Mouse (Mus musculus) heart, adult 8-10 months (tissue): ENCODE results near the gene Igsf3. TPM values are rescaled to one million over a fixed set of nuclear protein-coding genes. Genes with fewer than 3 reads are reported as not detected.
A peak's percentile ranks its signal among the peaks of the same experiment; 100 is the strongest.

Experiments used
- DNase-seq: peaks from one replicate; pipeline ENCODE4 v3.0.0; 2022; ENCODE audit warnings: low spot score
- total RNA-seq, 4 experiments: library from RNA; stranded (reverse); gene quantifications; 2 replicates each; pipeline ENCODE4 v1.2.4; 2022

Gene Igsf3
- total RNA-seq, 4 experiments from 2014 or later: 10.1 to 12.3 (median 12.0) TPM

- no peak for DNase-seq
Measured at GRCm38 (mm10) chr3:101444437-101444836, 67.6 kb downstream of the Igsf3 start.

- no peak for DNase-seq
Measured at GRCm38 (mm10) chr3:101447239-101447638, 70.4 kb downstream of the Igsf3 start.

GRCm38 (mm10) chr3:101448765-101449164 lies 71.9 kb downstream of the Igsf3 start:
- DNase-seq: no peak

- no peak for DNase-seq
Measured at GRCm38 (mm10) chr3:101450811-101451428, 74.0 kb downstream of the Igsf3 start.

GRCm38 (mm10) chr3:101460618-101461017 lies 83.7 kb downstream of the Igsf3 start:
- DNase-seq: no peak

- no peak for DNase-seq
Measured at GRCm38 (mm10) chr3:101461046-101461445, 84.2 kb downstream of the Igsf3 start.

GRCm38 (mm10) chr3:101461816-101462215 lies 84.9 kb downstream of the Igsf3 start:
- no peak for DNase-seq

GRCm38 (mm10) chr3:101462294-101462693 lies 85.4 kb downstream of the Igsf3 start:
- peak; percentile 67 for DNase-seq

GRCm38 (mm10) chr3:101463491-101463890 lies 86.6 kb downstream of the Igsf3 start:
- DNase-seq: no peak

- no peak for DNase-seq
Measured at GRCm38 (mm10) chr3:101469675-101470074, 92.8 kb downstream of the Igsf3 start.

- DNase-seq: no peak
Measured at GRCm38 (mm10) chr3:101471881-101472280, 95.0 kb downstream of the Igsf3 start.

- no peak for DNase-seq
Measured at GRCm38 (mm10) chr3:101481951-101482350, 105.1 kb downstream of the Igsf3 start.

GRCm38 (mm10) chr3:101483256-101483983 lies 106.5 kb downstream of the Igsf3 start:
- no peak for DNase-seq

- no peak for DNase-seq
Measured at GRCm38 (mm10) chr3:101486054-101486765, 109.3 kb downstream of the Igsf3 start.

GRCm38 (mm10) chr3:101487436-101487835 lies 110.6 kb downstream of the Igsf3 start:
- DNase-seq: no peak

- DNase-seq: no peak
Measured at GRCm38 (mm10) chr3:101488204-101488603, 111.3 kb downstream of the Igsf3 start.

GRCm38 (mm10) chr3:101490515-101490914 lies 113.6 kb downstream of the Igsf3 start:
- no peak for DNase-seq

GRCm38 (mm10) chr3:101492908-101493307 lies 116.0 kb downstream of the Igsf3 start:
- DNase-seq: no peak

GRCm38 (mm10) chr3:101493937-101494459 lies 117.1 kb downstream of the Igsf3 start:
- peak; percentile 87 for DNase-seq

GRCm38 (mm10) chr3:101497432-101498030 lies 120.6 kb downstream of the Igsf3 start:
- DNase-seq: no peak

- DNase-seq: no peak
Measured at GRCm38 (mm10) chr3:101499906-101500305, 123.0 kb downstream of the Igsf3 start.
